ENCODE assay signal across 42 mouse cellular contexts in the genomic region with DNA sequence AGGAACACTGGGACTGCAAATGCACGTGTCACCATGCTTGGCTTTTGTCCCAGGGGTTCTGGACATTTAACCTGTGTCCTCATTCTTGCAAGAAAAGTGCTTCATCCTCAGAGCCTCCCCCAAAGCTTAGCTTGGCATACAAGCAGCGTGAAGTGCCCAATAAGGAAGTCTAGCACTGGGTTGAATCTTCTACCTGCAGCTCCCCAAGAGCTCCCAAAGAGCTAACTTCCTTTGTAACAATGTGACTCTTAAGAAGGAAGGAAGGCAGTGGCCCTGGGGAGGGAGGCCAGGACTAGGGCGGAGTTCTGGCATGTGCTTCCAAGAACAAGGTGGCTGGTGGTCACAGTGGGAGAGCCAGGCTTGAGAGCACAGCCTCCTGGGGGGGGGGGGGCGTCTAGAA. TPM values are rescaled to one million over a fixed set of nuclear protein-coding genes. Genes with fewer than 3 reads are reported as not detected.
"Had no signal": no experiment of that assay in that cellular context is flagged by ENCODE, and none has a peak within 500 bp of the region (broad histone marks: within the 10 kb centered on the region; RNA-seq: fewer than 3 reads in every experiment).

No protein-coding gene starts in this region.

- H3K9ac ChIP-seq: heart, embryonic 12.5 days; hindbrain, embryonic 12.5 days; hindbrain, embryonic 14.5 days; intestine, embryonic 15.5 days; limb, embryonic 12.5 days had no signal

- H3K27me3 ChIP-seq: heart, embryonic 12.5 days; hindbrain, embryonic 12.5 days; intestine, embryonic 15.5 days; limb, embryonic 12.5 days had no signal

- H3K4me2 ChIP-seq: heart, embryonic 12.5 days; hindbrain, embryonic 12.5 days; hindbrain, embryonic 14.5 days; intestine, embryonic 15.5 days; limb, embryonic 12.5 days had no signal

- H3K4me1 ChIP-seq: heart, embryonic 10.5 days had no signal

- H3K27ac ChIP-seq: gastrocnemius, adult 2 months; heart, embryonic 10.5 days; hindbrain, embryonic 10.5 days; hindbrain, embryonic 12.5 days; hindbrain, embryonic 14.5 days; intestine, embryonic 15.5 days; limb, embryonic 12.5 days had no signal

- H3K4me3 ChIP-seq: gastrocnemius, adult 2 months; heart, embryonic 10.5 days; heart, embryonic 12.5 days; hindbrain, embryonic 10.5 days; hindbrain, embryonic 12.5 days; intestine, embryonic 15.5 days; limb, embryonic 12.5 days had no signal

- ATAC-seq: hindbrain, embryonic 16.5 days; inflammation-experienced regulatory T-cells, adult 6 months; intestine, embryonic 15.5 days; intestine, postnatal 0 days had no signal

- H3K36me3 ChIP-seq: heart, embryonic 10.5 days; heart, embryonic 12.5 days; hindbrain, embryonic 10.5 days; hindbrain, embryonic 12.5 days; intestine, embryonic 15.5 days; limb, embryonic 12.5 days had no signal

- H3K9me3 ChIP-seq: heart, embryonic 10.5 days; heart, embryonic 12.5 days; hindbrain, embryonic 10.5 days; hindbrain, embryonic 12.5 days; intestine, embryonic 15.5 days; limb, embryonic 12.5 days had no signal

- DNase-seq: gastrocnemius, adult 2 months; gastrocnemius, postnatal 10 days; gastrocnemius, postnatal 25 days; heart, adult 18-20 months; heart, postnatal 10 days; heart, postnatal 4 days; kidney, adult 18-20 months; kidney, adult 8-10 months; kidney, postnatal 10 days; kidney, postnatal 25 days; layer of hippocampus, adult 9-11 months; layer of hippocampus, postnatal 36 days; left cerebral cortex, postnatal 4 days; liver had no signal

RNA-seq across cellular contexts. Expression of a gene that starts 18.1 kb away (rescaled TPM):
- total RNA-seq: granulocyte monocyte progenitor cell, adult 5-6 weeks had no signal

RNA-seq across cellular contexts. Expression of a gene that starts 27.1 kb away (rescaled TPM):
- total RNA-seq: gastrocnemius, adult 2 months; gastrocnemius, postnatal 10 days; gastrocnemius, postnatal 25 days; gastrocnemius, postnatal 4 days; granulocyte monocyte progenitor cell, adult 5-6 weeks; heart, adult 18-20 months; heart, adult 8-10 months; heart, postnatal 10 days; heart, postnatal 25 days; heart, postnatal 4 days; layer of hippocampus, adult 18-20 months; layer of hippocampus, adult 8-10 months; layer of hippocampus, postnatal 14 days; layer of hippocampus, postnatal 36 days; left cerebral cortex, adult 18-20 months; left cerebral cortex, adult 8-10 months; left cerebral cortex, postnatal 10 days; left cerebral cortex, postnatal 25 days; left cerebral cortex, postnatal 4 days had no signal
- polyA plus RNA-seq: frontal cortex, adult 2 months; heart, embryonic 10.5 days; heart, embryonic 12.5 days; heart, embryonic 14.5 days; heart, embryonic 16.5 days; hindbrain, embryonic 10.5 days; hindbrain, embryonic 12.5 days; hindbrain, embryonic 14.5 days; hindbrain, embryonic 16.5 days; inflammation-experienced regulatory T-cells, adult 6 months; intestine, embryonic 15.5 days; intestine, postnatal 0 days; kidney, embryonic 14.5 days; kidney, embryonic 16.5 days; large intestine, adult 2 months; limb, embryonic 12.5 days; limb, embryonic 14.5 days had no signal
